Mouse (Mus musculus) midbrain, embryonic 11.5 days (tissue): ENCODE data around the gene Pik3ca. TPM values are rescaled to one million over a fixed set of nuclear protein-coding genes. Genes with fewer than 3 reads are reported as not detected.

Experiments used
- ATAC-seq: fragments of 200-750 bp; cut with Nextera tagmentation; 2 replicates; pipeline ENCODE4 v1.8.0; 2017; ENCODE audit warnings: moderate TSS enrichment, moderate library complexity; ENCODE audit not compliant: low FRiP score
- DNase-seq: peaks from one replicate; pipeline ENCODE4 v3.0.0; 2015; ENCODE audit warnings: low spot score; ENCODE audit errors: missing footprints
- H3K27ac ChIP-seq: fragments of 300-500 bp; sonication (generic); 2 replicates; pipeline ENCODE4 v1.5.1; 2014; ENCODE audit warnings: low read depth, low read length
- H3K27me3 ChIP-seq: fragments of 300-500 bp; sonication (generic); 2 replicates; pipeline ENCODE4 v1.6.1; 2014; ENCODE audit warnings: mild to moderate bottlenecking, low read length, moderate library complexity, mixed read lengths; ENCODE audit not compliant: control insufficient read depth, insufficient read depth
- H3K36me3 ChIP-seq: fragments of 300-500 bp; sonication (generic); 2 replicates; pipeline ENCODE4 v1.6.1; 2014; ENCODE audit warnings: mild to moderate bottlenecking, low read length, moderate library complexity, mixed read lengths; ENCODE audit not compliant: control insufficient read depth, insufficient read depth
- H3K4me1 ChIP-seq: fragments of 300-500 bp; sonication (generic); 2 replicates; pipeline ENCODE4 v1.6.1; 2014; ENCODE audit warnings: low read length; ENCODE audit not compliant: control insufficient read depth, insufficient read depth
- H3K4me2 ChIP-seq: fragments of 300-500 bp; sonication (generic); 2 replicates; pipeline ENCODE4 v1.6.1; 2014; ENCODE audit warnings: mild to moderate bottlenecking, moderate library complexity
- H3K4me3 ChIP-seq: fragments of 300-500 bp; sonication (generic); 2 replicates; pipeline ENCODE4 v1.5.1; 2014; ENCODE audit warnings: low read depth, low read length
- H3K9ac ChIP-seq: fragments of 300-500 bp; sonication (generic); 2 replicates; pipeline ENCODE4 v1.6.1; 2014; ENCODE audit warnings: low read length
- H3K9me3 ChIP-seq: fragments of 300-500 bp; sonication (generic); 2 replicates; pipeline ENCODE4 v1.6.1; 2016; ENCODE audit warnings: low read length; ENCODE audit not compliant: control insufficient read depth
- WGBS: fragments of 180-500 bp; shearing (Covaris S2); extraction: QIAGEN DNeasy Blood & Tissue Kit; methylation state at CpG from one replicate; pipeline ENCODE4 v1.1.7; 2014; 5-methylcytosine and 5-hydroxymethylcytosine counted together
- polyA plus RNA-seq: library from polyadenylated mRNA; unstranded; fragments of >200 nt; fragmentation: Nextera tagmentation; extraction: Ambion mirVana; gene quantifications from 2 replicates; pipeline ENCODE4 v1.2.1, GENCODE M21; 2014

Gene Pik3ca
- polyA plus RNA-seq, 1 experiment from 2014 or later: 12.7 TPM

DNA sequence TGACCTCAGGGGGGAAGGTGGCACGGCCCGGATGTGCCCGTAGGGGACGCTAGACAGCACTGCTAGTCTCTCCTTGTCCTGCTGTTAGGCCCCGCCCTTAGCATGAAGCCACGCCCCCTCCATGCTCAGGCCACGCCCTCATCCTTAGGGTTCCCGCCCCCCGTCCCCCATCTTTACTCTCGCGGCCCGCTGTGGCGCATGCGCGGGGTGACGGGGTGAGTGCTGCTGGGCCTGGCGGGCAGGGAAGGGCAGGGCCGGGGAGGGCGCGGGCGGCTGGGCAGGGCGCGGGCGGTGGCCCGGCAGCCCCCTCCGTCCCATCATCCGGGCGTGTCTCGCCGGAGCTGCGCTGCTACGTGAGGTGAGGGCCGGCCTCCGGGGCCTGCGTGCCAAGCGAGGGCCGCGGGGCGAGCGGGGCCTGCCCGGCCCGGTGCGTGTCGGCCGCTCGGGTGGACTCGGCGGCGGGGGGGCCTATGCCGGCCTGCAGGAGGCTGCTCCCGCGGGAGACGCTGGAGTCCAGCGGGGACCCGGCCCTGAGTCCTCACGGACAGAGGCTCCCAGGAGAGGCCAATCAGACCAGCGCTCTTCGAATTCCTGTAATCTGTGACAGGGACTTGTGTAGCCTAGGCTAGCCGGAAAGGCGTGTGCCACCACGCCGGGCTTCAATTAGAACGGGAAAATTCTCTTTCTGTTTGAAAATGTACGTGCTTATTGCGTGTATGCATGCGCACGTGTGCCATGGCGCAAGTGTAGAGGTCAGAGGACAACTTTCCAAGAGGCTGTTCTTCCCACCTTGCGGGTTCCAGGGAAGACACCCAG is 113.1 kb downstream of the Pik3ca start:
- H3K27me3 ChIP-seq: no peaks in the 10 kb centered on the region
- peak overlapping the region; percentile 75 for H3K27ac ChIP-seq
- peak; percentile 100 for DNase-seq
- peak; percentile 94 for ATAC-seq
- peak overlapping the region; percentile 73 for H3K4me2 ChIP-seq
- peak overlapping the region; percentile 91 for H3K9ac ChIP-seq
- no peaks in the 10 kb centered on the region; the same call in 1 of the 2 replicates for H3K36me3 ChIP-seq
- H3K4me1 ChIP-seq: peaks cover 13% of the 10 kb centered on the region
- WGBS: 1% methylated on average over 69 of the region's 69 CpGs
- peak overlapping the region; percentile 85 for H3K4me3 ChIP-seq
- H3K9me3 ChIP-seq: no peaks in the 10 kb centered on the region

- no peak overlapping the region; the same call in 1 of the 2 replicates for H3K27ac ChIP-seq
- H3K4me1 ChIP-seq: peaks cover 13% of the 10 kb centered on the region
- no peaks in the 10 kb centered on the region for H3K9me3 ChIP-seq
- H3K4me3 ChIP-seq: peak overlapping the region; percentile 85
- H3K36me3 ChIP-seq: peaks cover 3% of the 10 kb centered on the region; the same call in 1 of the 2 replicates
- peak overlapping the region; percentile 91 for H3K9ac ChIP-seq
- 10% methylated on average over 13 of the region's 13 CpGs for WGBS
- ATAC-seq (no peak), DNase-seq (peak; percentile 91)
- no peaks in the 10 kb centered on the region for H3K27me3 ChIP-seq
- peak overlapping the region; percentile 73 for H3K4me2 ChIP-seq
Measured at GRCm38 (mm10) chr3:32511191-32511550, 113.7 kb downstream of the Pik3ca start.

GRCm38 (mm10) chr3:32512686-32513284 is 115.3 kb downstream of the Pik3ca start:
- Histone ChIP-seq H3K9ac (no peak overlapping the region), H3K27ac (no peak overlapping the region), H3K4me2 (no peak overlapping the region), H3K36me3 (peaks cover 5% of the 10 kb centered on the region; the same call in 1 of the 2 replicates), H3K27me3 (no peaks in the 10 kb centered on the region), H3K4me1 (peaks cover 13% of the 10 kb centered on the region; the same call in 1 of the 2 replicates), H3K4me3 (no peak overlapping the region), H3K9me3 (no peaks in the 10 kb centered on the region)
- WGBS: 92% methylated on average over 7 of the region's 7 CpGs
- no peak for DNase-seq
- ATAC-seq: no peak

GRCm38 (mm10) chr3:32513528-32513927 is 116.1 kb downstream of the Pik3ca start:
- no peak for ATAC-seq
- Histone ChIP-seq H3K36me3 (peaks cover 5% of the 10 kb centered on the region; the same call in 1 of the 2 replicates), H3K27me3 (no peaks in the 10 kb centered on the region), H3K4me3 (no peak overlapping the region), H3K4me2 (no peak overlapping the region), H3K4me1 (peaks cover 13% of the 10 kb centered on the region; the same call in 1 of the 2 replicates), H3K9me3 (no peaks in the 10 kb centered on the region), H3K27ac (no peak overlapping the region), H3K9ac (no peak overlapping the region)
- DNase-seq: no peak

Other genes with a start within 250 kb of the Pik3ca start
- 10.7 and 12.1 TPM in 2 replicates for gene Zmat3, start 31.7 kb upstream of the Pik3ca start, polyA plus RNA-seq
- gene Kcnmb3, start 94.6 kb downstream of the Pik3ca start, polyA plus RNA-seq: 0.08 and 0.15 TPM in 2 replicates
- 42.1 and 50.3 TPM in 2 replicates for gene Zfp639, start 112.6 kb downstream of the Pik3ca start, polyA plus RNA-seq
- 29.7 and 31.2 TPM in 2 replicates for gene Mfn1, start 131.8 kb downstream of the Pik3ca start, polyA plus RNA-seq
- 42.3 and 48.6 TPM in 2 replicates for gene Gnb4, start 218.9 kb downstream of the Pik3ca start, polyA plus RNA-seq